Mouse (Mus musculus) embryonic facial prominence, embryonic 11.5 days (tissue): ENCODE measurements around the gene Ranbp9. TPM values are rescaled to one million over a fixed set of nuclear protein-coding genes. Genes with fewer than 3 reads are reported as not detected.

Source experiments
- ATAC-seq: fragments of 200-750 bp; cut with Nextera tagmentation; replicated peaks from 2 replicates; pipeline ENCODE4 v1.8.0; 2017; ENCODE audit warnings: low read depth; ENCODE audit not compliant: insufficient number of reproducible peaks, low FRiP score, low TSS enrichment
- DNase-seq: peaks from one replicate; pipeline ENCODE4 v3.0.0-alpha.2; 2015; ENCODE audit warnings: low spot score
- H3K27ac ChIP-seq: fragments of 300-500 bp; sonication (generic); replicated peaks from 2 replicates; pipeline ENCODE4 v1.5.1; 2014; ENCODE audit warnings: mild to moderate bottlenecking, low read depth, low read length, control low read depth
- H3K27me3 ChIP-seq: fragments of 300-500 bp; sonication (generic); 2 replicates; pipeline ENCODE4 v1.6.1; 2014; ENCODE audit warnings: mild to moderate bottlenecking, low read length, moderate library complexity, mixed read lengths; ENCODE audit not compliant: control insufficient read depth, insufficient read depth
- H3K36me3 ChIP-seq: fragments of 300-500 bp; sonication (generic); replicated peaks from 2 replicates; pipeline ENCODE4 v1.6.1; 2014; ENCODE audit warnings: low read depth, mild to moderate bottlenecking, low read length, moderate library complexity, mixed read lengths; ENCODE audit not compliant: control insufficient read depth, insufficient read depth
- H3K4me1 ChIP-seq: fragments of 300-500 bp; sonication (generic); 2 replicates; pipeline ENCODE4 v1.6.1; 2014; ENCODE audit warnings: low read length, mixed read lengths; ENCODE audit not compliant: control insufficient read depth, insufficient read depth
- H3K4me2 ChIP-seq: fragments of 300-500 bp; sonication (generic); 2 replicates; pipeline ENCODE4 v1.6.1; 2014; ENCODE audit warnings: low read depth, mild to moderate bottlenecking, control low read depth, low read length, moderate library complexity
- H3K4me3 ChIP-seq: fragments of 300-500 bp; sonication (generic); 2 replicates; pipeline ENCODE4 v1.5.1; 2014; ENCODE audit warnings: low read depth, low read length, control low read depth
- H3K9ac ChIP-seq: fragments of 300-500 bp; sonication (generic); replicated peaks from 2 replicates; pipeline ENCODE4 v1.6.1; 2014; ENCODE audit warnings: mild to moderate bottlenecking, control low read depth, low read length
- H3K9me3 ChIP-seq: fragments of 300-500 bp; sonication (generic); replicated peaks from 2 replicates; pipeline ENCODE4 v1.6.1; 2016; ENCODE audit warnings: mild to moderate bottlenecking, low read length, inconsistent platforms, mixed read lengths; ENCODE audit not compliant: control insufficient read depth
- WGBS: fragments of 180-500 bp; shearing (Covaris S2); extraction: QIAGEN DNeasy Blood & Tissue Kit; methylation state at CpG from one replicate; pipeline ENCODE4 v1.1.7; 2014; 5-methylcytosine and 5-hydroxymethylcytosine counted together
- polyA plus RNA-seq: library from polyadenylated mRNA; unstranded; fragments of >200 nt; fragmentation: Nextera tagmentation; extraction: Ambion mirVana; gene quantifications from 2 replicates; pipeline ENCODE4 v1.2.1, GENCODE M21; 2014

The Ranbp9 gene
- polyA plus RNA-seq, 1 experiment from 2014 or later, result 14.9 TPM

GRCm38 (mm10) chr13:43399576-43399975 lies 81.5 kb downstream of the Ranbp9 start:
- no peaks in the 10 kb centered on the region; the same call in 1 of the 2 replicates for H3K36me3 ChIP-seq
- H3K4me3 ChIP-seq, result no peak overlapping the region
- DNase-seq (no peak), ATAC-seq (no peak)
- no peak overlapping the region for H3K9ac ChIP-seq
- no peak overlapping the region for H3K27ac ChIP-seq
- 88% methylated on average over 5 of the region's 5 CpGs for WGBS
- no peak overlapping the region for H3K4me2 ChIP-seq
- H3K27me3 ChIP-seq, result no peaks in the 10 kb centered on the region
- H3K9me3 ChIP-seq, result no peaks in the 10 kb centered on the region
- H3K4me1 ChIP-seq, result no peaks in the 10 kb centered on the region

GRCm38 (mm10) chr13:43398297-43399080 lies 82.6 kb downstream of the Ranbp9 start, which contains the start of gene Nol7:
Gene Nol7 (plus strand): TSS chr13:43398390.
- Histone ChIP-seq H3K36me3 (no peaks in the 10 kb centered on the region; the same call in 1 of the 2 replicates), H3K27me3 (no peaks in the 10 kb centered on the region), H3K27ac (peak within 1 kb of the TSS; percentile 85), H3K9me3 (no peaks in the 10 kb centered on the region), H3K9ac (peak within 1 kb of the TSS; percentile 87), H3K4me3 (peak within 1 kb of the TSS; percentile 72), H3K4me2 (peak within 1 kb of the TSS; percentile 48), H3K4me1 (no peaks in the 10 kb centered on the region)
- peak; percentile 94 for DNase-seq
- ATAC-seq, result peak; percentile 88
- WGBS, result 1% methylated on average over 72 of the region's 72 CpGs

- Histone ChIP-seq H3K4me1 (no peaks in the 10 kb centered on the region), H3K4me2 (no peak overlapping the region; the same call in 1 of the 2 replicates), H3K27me3 (no peaks in the 10 kb centered on the region), H3K9ac (no peak overlapping the region), H3K36me3 (no peaks in the 10 kb centered on the region; the same call in 1 of the 2 replicates), H3K27ac (no peak overlapping the region), H3K4me3 (peak overlapping the region; percentile 72), H3K9me3 (no peaks in the 10 kb centered on the region)
- WGBS, result 58% methylated on average over 13 of the region's 17 CpGs
- ATAC-seq (peak; percentile 70; the same call in 1 of the 2 replicates), DNase-seq (no peak)
These were observed 83.3 kb downstream of the Ranbp9 start for GRCm38 (mm10) chr13:43397700-43398296.

GRCm38 (mm10) chr13:43385321-43385720 lies 95.8 kb downstream of the Ranbp9 start:
- DNase-seq, result no peak
- no peaks in the 10 kb centered on the region for H3K4me1 ChIP-seq
- WGBS, result 95% methylated on average over 10 of the region's 10 CpGs
- no peaks in the 10 kb centered on the region for H3K27me3 ChIP-seq
- H3K4me3 ChIP-seq, result no peak overlapping the region
- H3K9ac ChIP-seq, result no peak overlapping the region
- no peak overlapping the region for H3K4me2 ChIP-seq
- H3K36me3 ChIP-seq, result no peaks in the 10 kb centered on the region; the same call in 1 of the 2 replicates
- no peak for ATAC-seq
- H3K9me3 ChIP-seq, result no peaks in the 10 kb centered on the region
- H3K27ac ChIP-seq, result no peak overlapping the region

GRCm38 (mm10) chr13:43379989-43380388 lies 101.1 kb downstream of the Ranbp9 start:
- Histone ChIP-seq H3K4me3 (no peak overlapping the region), H3K27ac (no peak overlapping the region), H3K9ac (no peak overlapping the region), H3K4me2 (no peak overlapping the region), H3K9me3 (no peaks in the 10 kb centered on the region), H3K27me3 (no peaks in the 10 kb centered on the region), H3K36me3 (no peaks in the 10 kb centered on the region; the same call in 1 of the 2 replicates), H3K4me1 (no peaks in the 10 kb centered on the region)
- 82% methylated on average over 3 of the region's 3 CpGs for WGBS
- no peak for DNase-seq
- no peak for ATAC-seq

GRCm38 (mm10) chr13:43374918-43375432 lies 106.1 kb downstream of the Ranbp9 start:
- DNase-seq (no peak), ATAC-seq (no peak)
- WGBS, result 64% methylated on average over 2 of the region's 2 CpGs
- Histone ChIP-seq H3K27ac (no peak overlapping the region), H3K4me3 (no peak overlapping the region), H3K9me3 (no peaks in the 10 kb centered on the region), H3K9ac (no peak overlapping the region), H3K27me3 (no peaks in the 10 kb centered on the region), H3K36me3 (no peaks in the 10 kb centered on the region; the same call in 1 of the 2 replicates), H3K4me1 (no peaks in the 10 kb centered on the region), H3K4me2 (no peak overlapping the region)

- H3K27me3 ChIP-seq, result no peaks in the 10 kb centered on the region
- no peak overlapping the region for H3K4me3 ChIP-seq
- H3K36me3 ChIP-seq, result no peaks in the 10 kb centered on the region; the same call in 1 of the 2 replicates
- DNase-seq (no peak), ATAC-seq (no peak)
- no peak overlapping the region for H3K9ac ChIP-seq
- no peaks in the 10 kb centered on the region for H3K9me3 ChIP-seq
- H3K4me1 ChIP-seq, result no peaks in the 10 kb centered on the region
- H3K27ac ChIP-seq, result no peak overlapping the region
- WGBS, result 83% methylated on average over 10 of the region's 10 CpGs
- no peak overlapping the region for H3K4me2 ChIP-seq
These were observed 106.9 kb downstream of the Ranbp9 start for GRCm38 (mm10) chr13:43374205-43374604.

- Histone ChIP-seq H3K4me1 (no peaks in the 10 kb centered on the region), H3K9ac (no peak overlapping the region), H3K9me3 (no peaks in the 10 kb centered on the region), H3K36me3 (no peaks in the 10 kb centered on the region; the same call in 1 of the 2 replicates), H3K27me3 (no peaks in the 10 kb centered on the region), H3K27ac (no peak overlapping the region), H3K4me2 (no peak overlapping the region), H3K4me3 (no peak overlapping the region)
- DNase-seq, result no peak
- WGBS, result 93% methylated on average over 1 of the region's 1 CpGs
- no peak for ATAC-seq
These were observed 108.2 kb downstream of the Ranbp9 start for GRCm38 (mm10) chr13:43372892-43373291.
